Mouse (Mus musculus): ENCODE measurements at regions not wholly inside any gene's neighbourhood (a gene's known extent, or its start where the extent isn't known, plus 50 kb on each side); places are given as distances from the start of the nearest gene placed in this dataset.
A peak's percentile ranks its signal among the peaks of the same experiment; 100 is the strongest.
"Not testable (repeated sequence)": the region's sequence is repeated elsewhere in the genome, so short reads cannot be mapped to it uniquely, and the experiment has no call there.

- no peak for DNase-seq
Observed at GRCm38 (mm10) chr14:104410730-104411129, 57.1 kb downstream of the Pou4f1 start.

- DNase-seq: no peak
Observed at GRCm38 (mm10) chr14:104410292-104410691, 57.5 kb downstream of the Pou4f1 start.

GRCm38 (mm10) chr14:104406062-104406461, 61.7 kb downstream of the Pou4f1 start:
- no peak for DNase-seq

- no peak for DNase-seq
Observed at GRCm38 (mm10) chr14:104389297-104390071, 78.3 kb downstream of the Pou4f1 start.

DNA sequence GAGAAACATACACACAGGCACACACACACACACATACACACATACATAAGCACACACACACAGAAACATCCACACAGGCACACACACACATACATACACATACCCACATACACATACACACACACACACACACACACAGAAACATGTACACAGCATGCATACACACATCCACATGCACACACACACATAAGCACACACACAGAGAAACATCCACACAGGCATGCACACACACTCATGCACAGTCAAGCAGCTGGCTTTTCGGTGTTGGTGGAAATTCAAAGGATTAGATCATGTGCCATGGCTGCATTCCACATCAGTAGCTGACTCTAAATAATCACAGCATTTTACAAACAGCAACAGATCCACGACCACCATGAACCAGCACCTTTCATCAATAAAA, 78.9 kb downstream of the Pou4f1 start:
- DNase-seq: no peak

DNA sequence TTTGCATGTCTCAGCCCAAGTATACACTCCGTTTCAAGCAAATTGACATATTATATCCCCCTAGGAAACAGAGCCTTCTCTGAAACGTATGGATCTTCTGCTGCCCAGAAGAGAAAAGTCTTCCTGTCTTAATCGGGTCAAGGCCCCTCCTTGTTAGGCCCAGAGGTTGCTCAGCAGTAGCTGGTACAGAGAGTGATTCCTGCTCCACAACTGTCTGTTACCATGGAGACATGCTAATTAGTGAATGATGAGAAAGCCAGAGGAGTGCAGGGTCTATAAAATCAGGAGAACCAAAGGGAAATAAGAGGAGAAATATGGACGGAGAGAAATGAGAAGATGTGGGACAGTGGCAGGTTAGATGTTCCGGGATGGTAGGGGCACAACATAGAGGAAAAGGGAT, 86.8 kb downstream of the Pou4f1 start:
- DNase-seq: no peak

GRCm38 (mm10) chr14:104372776-104373175, 95.0 kb downstream of the Pou4f1 start:
- DNase-seq: no peak

DNA sequence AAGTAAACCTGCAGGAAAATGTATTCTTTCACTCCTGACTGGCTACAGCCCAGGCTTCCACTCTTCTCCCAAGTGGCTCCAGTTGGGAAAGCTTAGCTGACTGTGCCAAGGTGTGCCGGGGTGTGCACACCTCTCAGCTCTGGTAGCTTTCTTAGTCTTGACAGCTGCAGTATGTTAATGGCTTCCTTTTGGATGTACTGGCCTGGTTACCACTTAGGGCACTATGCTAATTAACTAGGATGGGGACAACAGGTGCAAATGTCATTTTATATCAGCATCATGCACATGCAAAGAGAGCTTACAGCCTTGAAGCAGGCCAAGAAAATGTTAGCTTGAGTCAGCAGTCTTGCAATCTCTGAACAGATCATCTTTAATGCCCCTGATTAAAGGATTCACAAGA, 111.2 kb downstream of the Pou4f1 start:
- no peak for DNase-seq

- not testable (repeated sequence) for DNase-seq
Observed at GRCm38 (mm10) chr14:104336783-104337182, 131.0 kb downstream of the Pou4f1 start.

- DNase-seq: no peak
Observed at GRCm38 (mm10) chr14:104326089-104326488, 141.7 kb downstream of the Pou4f1 start.

GRCm38 (mm10) chr14:104300141-104300540, 167.7 kb downstream of the Pou4f1 start:
- no peak for DNase-seq

- DNase-seq: no peak
Observed at GRCm38 (mm10) chr14:104298312-104298711, 169.5 kb downstream of the Pou4f1 start.

GRCm38 (mm10) chr14:104297316-104298311, 170.2 kb downstream of the Pou4f1 start:
- DNase-seq: no peak

DNA sequence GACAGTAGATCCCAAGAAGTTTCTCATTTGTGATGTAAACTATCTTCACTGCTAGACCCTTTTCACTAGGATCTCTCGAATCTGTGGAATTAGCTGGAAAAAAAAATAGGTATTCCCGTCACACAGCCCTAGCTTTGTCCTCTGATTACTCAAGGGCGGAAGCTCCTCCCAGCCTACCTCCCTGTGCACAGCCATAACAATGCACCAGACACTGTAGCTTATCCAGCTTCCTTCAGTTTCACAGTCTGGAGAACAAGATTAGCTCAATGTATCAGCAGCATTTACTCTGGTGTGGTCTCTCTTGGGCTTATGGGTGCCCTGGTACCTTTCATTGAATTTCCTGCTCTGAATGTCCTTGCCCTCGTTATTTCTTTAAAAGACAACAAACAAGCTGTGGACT, 174.0 kb downstream of the Pou4f1 start:
- DNase-seq: no peak

DNA sequence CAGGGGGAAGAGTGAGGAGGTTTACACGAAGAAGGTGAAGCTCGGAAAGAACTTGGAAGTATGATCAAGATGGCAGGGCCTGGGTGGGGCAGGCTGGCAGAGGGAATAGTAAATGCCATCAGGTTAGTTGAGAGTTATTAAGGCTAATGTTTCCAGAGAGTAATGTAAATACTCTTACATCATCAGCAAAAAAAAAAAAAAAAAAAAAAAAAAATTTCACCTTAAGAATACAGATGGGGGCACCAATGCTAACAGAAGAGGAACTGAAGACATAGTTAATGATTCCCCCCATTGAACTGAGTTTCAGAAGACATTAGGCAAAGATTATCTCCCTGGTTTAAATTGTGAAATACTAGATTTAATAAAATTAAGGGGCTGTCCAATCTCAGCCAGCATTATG, 174.7 kb downstream of the Pou4f1 start:
- DNase-seq: no peak

- DNase-seq: peak; percentile 21 to 35
Observed at GRCm38 (mm10) chr14:104280353-104280752, 187.4 kb downstream of the Pou4f1 start.

GRCm38 (mm10) chr14:104279890-104280289, 187.9 kb downstream of the Pou4f1 start:
- DNase-seq: peak; percentile 70

GRCm38 (mm10) chr14:104274752-104275151, 193.0 kb downstream of the Pou4f1 start:
- no peak for DNase-seq

DNA sequence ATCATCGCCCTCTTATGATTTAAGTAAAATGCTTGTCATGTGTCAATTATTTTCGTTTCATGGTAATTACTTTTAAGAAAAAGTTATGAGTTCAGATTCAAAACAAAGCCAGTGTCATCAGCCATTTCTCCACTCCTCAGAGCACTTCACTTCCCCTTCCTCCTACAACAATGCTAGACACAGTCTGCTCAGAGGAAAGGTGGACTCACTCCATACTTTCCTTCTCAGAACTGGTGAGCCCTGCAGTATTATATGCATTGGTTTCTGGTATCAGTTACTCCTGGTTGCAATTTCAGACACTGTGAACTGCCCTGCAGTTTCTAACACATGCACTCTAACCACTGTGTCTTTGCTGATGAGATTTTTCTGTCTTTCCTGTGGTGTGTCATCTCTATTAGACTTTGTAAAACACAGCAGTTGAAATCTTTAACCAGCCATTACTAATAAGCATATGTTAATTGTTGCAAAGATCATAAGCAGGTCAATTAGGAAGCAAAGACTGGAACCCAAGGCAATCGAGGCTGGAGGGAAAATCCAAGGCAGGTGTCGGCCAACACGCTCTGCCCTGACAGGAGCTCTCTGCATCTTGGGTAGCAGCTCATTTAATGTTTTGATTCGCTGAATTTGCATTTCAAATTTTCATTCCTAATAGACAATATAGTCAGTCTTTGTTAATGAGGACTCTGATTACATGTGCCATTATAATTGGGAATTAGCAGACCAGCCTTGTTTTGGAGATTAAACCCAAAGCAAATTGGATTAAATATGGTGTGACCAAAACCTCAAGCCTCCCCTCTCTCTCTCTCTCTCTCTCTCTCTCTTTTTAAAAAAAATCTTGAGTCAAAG, 202.7 kb downstream of the Pou4f1 start:
- no peak for DNase-seq

- no peak for DNase-seq
Observed at GRCm38 (mm10) chr14:104216965-104217364, 250.8 kb downstream of the Pou4f1 start.

DNA sequence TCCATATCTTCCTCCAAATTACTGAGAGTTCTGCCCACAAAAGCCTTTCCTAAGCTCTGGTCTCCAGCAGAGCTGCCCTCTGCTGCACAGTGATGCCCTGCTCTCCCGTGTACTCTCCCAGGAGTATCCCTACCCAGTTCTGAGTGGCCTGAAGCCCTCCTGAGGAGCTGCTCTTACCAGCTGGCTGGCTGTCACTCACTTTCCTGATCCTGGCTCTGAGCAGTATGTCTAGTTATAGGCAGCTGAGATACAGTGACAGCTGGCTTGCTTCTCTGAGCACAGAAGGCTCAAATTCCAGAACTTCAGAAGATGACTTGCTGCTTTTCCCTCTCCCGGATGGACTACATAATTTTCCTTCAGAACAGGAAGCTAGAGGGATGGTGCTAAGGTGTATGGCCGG, 257.1 kb downstream of the Pou4f1 start:
- DNase-seq: no peak

DNA sequence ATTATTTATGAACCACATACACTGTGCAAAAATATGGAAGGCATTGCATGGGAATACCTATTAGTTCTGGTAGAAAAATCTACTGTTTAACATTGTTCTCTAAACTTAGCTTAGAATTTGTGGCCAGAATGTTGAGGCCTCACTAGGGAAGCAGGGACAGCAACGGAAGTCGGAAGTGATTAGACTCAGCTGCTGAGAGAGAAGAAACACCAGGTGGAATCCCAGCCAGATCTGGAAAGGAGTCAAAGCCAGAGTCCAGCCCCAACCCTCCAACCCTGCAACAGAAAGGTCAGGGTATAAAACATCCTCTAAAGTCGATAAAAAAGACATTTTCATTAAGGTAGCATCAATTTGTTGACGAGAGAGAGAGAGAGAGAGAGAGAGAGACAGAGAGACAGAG, 258.9 kb downstream of the Pou4f1 start:
- DNase-seq: no peak

Data from cerebellum, postnatal 36 days (tissue).